Mouse (Mus musculus) 3134 (cell line): ENCODE data around the gene Pex5l.

Experiments
- DNase-seq: peaks from one replicate; pipeline ENCODE4 v3.0.0-alpha.2; 2011; ENCODE audit warnings: low spot score; ENCODE audit not compliant: insufficient read length; ENCODE audit errors: extremely low read depth

Pex5l gene

GRCm38 (mm10) chr3:32961494-32961893, 181.6 kb downstream of the Pex5l start:
- DNase-seq: no peak

- no peak for DNase-seq
These were observed 191.7 kb downstream of the Pex5l start for GRCm38 (mm10) chr3:32951382-32951781.

GRCm38 (mm10) chr3:32947486-32947885, 195.6 kb downstream of the Pex5l start:
- no peak for DNase-seq

- DNase-seq: no peak
These were observed 203.1 kb downstream of the Pex5l start for GRCm38 (mm10) chr3:32939802-32940501.

GRCm38 (mm10) chr3:32924168-32924567, 218.9 kb downstream of the Pex5l start:
- no peak for DNase-seq

- DNase-seq: no peak
These were observed 232.9 kb downstream of the Pex5l start for GRCm38 (mm10) chr3:32910071-32910551.

GRCm38 (mm10) chr3:32908400-32908799, 234.6 kb downstream of the Pex5l start:
- DNase-seq: no peak

- DNase-seq: no peak
These were observed 236.9 kb downstream of the Pex5l start for GRCm38 (mm10) chr3:32905850-32906779.

GRCm38 (mm10) chr3:32904599-32904998, 238.4 kb downstream of the Pex5l start:
- no peak for DNase-seq

- DNase-seq: no peak
These were observed 239.6 kb downstream of the Pex5l start for GRCm38 (mm10) chr3:32903462-32903861.
